Mouse (Mus musculus) testis, postnatal 14 days (tissue): ENCODE measurements around the gene Tescl.
A peak's percentile ranks its signal among the peaks of the same experiment; 100 is the strongest.

Experiments used
- DNase-seq: peaks from one replicate; pipeline ENCODE4 v3.0.0; 2021; ENCODE audit warnings: low spot score

The Tescl gene

DNA sequence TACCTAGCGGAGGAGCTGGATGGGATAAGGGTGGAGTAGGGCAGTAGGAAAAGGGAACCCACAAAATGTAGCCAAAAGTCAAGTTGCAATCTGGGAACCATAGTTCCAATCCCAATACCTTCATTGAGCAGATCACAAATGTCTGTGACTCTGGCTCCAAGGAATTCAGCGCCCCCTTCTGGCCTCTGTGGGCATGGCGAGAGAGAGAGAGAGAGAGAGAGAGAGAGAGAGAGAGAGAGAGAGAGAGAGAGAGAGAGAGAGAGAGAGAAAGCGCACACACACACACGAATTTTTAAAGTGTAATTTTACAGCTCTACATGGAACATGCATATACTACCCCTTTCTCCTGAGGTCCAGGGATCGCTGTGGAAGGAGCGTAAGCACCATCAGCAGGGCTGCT, 29.5 kb upstream of the Tescl start:
- no peak for DNase-seq

GRCm38 (mm10) chr7:24361001-24361400, 27.3 kb upstream of the Tescl start:
- DNase-seq: peak; percentile 34

- no peak for DNase-seq
These were observed 25.5 kb upstream of the Tescl start for GRCm38 (mm10) chr7:24359269-24359668.

DNA sequence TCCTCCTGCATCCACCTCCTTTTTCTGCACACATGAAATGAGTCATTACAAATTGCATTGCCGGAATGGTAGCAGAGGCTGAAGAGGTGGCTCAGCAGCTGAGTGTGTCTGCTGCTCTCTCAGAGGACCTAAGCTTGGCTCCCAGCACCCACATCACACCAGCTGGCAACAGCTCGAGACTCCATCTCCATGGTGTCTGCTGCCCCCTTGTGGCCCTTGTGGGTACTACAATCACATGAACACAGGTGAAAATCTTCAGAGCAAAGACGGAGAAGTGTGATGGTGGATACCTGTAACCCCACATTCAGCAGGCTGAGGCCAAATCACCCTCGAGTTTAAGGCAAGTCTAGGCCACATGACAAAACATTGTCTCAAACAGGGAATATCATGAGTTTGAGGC, 24.2 kb upstream of the Tescl start:
- DNase-seq: peak; percentile 62

DNA sequence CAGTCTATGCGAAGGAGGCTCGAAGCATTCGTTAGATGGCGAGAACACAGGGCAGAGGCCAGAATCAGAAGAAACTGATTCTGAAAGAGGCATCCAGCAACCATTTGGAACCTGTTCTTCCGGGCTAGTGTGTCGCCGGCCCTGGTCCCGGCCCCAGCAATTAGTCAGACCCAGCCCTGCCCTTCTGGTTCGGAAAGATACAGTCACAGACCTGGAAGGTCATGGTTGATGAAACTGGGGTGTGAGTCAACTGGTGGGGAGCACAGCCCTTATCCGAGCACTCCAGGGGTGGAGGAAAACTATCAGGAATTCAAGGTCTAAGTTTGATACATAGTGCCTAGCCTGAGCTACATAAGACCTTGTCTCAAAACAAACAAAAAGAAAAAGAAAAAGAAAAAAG, 22.3 kb upstream of the Tescl start:
- no peak for DNase-seq

- no peak for DNase-seq
These were observed 21.9 kb upstream of the Tescl start for GRCm38 (mm10) chr7:24355646-24356045.

GRCm38 (mm10) chr7:24348896-24349295, 15.2 kb upstream of the Tescl start, which contains the start of gene Lypd5:
Gene Lypd5, plus strand, starts transcription at chr7:24349196.
- DNase-seq: no peak

DNA sequence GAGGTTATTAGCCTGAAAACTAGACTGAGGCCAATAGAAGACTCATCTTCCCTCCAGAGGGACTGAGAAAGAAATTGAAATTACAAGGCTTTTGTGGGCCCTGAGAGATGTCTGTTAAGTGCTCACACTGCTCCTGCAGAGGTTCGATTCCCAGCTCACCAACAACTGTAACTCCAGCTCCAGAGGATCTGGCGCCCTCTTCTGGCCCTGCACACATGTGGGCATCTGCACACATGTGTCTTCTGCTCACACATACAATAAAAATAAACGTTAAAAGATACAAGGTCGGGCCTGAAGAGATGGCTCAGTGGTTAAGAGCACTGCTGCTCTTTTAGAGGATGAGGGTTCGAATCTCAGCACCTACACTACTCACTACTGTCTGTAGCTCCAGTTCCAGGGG, 12.7 kb upstream of the Tescl start:
- no peak for DNase-seq

GRCm38 (mm10) chr7:24343701-24344272, 10.1 kb upstream of the Tescl start:
- DNase-seq: no peak

GRCm38 (mm10) chr7:24338241-24338640, 4.5 kb upstream of the Tescl start:
- no peak for DNase-seq

DNA sequence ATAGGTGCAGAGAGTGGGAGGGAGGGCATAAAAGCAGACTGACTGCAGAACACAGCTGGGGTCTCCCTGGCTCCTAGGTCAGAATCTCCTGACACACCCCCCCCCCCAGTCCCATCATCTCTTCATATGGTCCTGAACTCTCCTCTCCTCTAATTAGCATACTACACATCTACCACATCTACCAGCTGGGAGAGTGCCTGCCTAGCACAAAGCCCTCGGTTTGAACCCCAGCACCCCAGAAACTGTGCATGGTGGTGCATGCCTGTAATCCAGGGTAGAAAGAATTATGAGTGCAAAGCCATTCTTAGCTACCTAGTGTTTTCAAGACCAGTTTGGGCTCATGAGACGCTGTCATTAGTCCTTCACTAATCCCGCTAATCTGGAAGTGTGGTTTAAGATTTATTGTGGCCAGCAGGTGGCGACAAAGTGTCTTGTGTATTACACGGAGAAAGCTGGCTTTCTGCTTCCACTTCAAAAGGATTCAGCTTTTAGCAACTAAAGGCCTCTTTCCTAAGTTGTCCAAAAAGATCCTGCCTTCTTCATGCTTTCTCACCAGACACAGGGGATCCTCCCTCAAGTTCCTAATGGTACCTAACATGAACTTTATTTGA, 2.1 kb upstream of the Tescl start:
- peak; percentile 49 for DNase-seq

DNA sequence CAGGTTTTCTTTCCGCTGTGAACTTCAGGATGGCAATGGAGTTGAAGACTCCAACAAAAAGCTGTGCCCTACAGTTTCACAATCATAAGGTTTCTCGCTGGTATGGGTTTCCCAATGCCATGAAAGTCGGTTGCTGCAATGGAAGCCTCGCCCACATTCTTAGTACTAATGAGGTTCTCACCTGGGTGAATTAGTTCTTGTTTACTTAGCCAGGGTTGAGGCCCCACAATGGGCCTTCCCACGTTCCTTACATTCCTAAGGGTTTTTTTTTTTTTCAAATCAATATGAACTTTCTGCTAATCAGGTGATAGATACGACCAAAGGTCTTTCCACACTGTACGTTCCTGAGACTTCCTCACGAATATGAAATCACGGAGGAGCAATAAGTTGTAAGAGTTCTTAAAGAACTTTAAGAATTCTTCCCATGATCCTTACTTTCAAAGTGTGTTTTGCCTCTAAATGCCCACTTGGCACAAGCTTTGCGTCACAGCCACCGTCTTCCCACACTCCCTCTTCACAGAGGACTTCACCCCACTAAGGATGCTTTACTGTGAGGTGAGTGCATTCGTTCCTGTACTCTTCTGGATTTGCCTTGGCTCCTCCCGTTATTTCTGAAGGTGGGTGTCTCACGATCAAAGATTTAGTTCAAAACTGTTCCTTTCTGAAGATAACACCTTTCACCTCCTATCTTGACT, 6.3 kb downstream of the Tescl start:
- DNase-seq: no peak

- no peak for DNase-seq
These were observed 7.2 kb downstream of the Tescl start for GRCm38 (mm10) chr7:24326273-24327135.

GRCm38 (mm10) chr7:24325675-24326128, 8.0 kb downstream of the Tescl start:
- no peak for DNase-seq

DNA sequence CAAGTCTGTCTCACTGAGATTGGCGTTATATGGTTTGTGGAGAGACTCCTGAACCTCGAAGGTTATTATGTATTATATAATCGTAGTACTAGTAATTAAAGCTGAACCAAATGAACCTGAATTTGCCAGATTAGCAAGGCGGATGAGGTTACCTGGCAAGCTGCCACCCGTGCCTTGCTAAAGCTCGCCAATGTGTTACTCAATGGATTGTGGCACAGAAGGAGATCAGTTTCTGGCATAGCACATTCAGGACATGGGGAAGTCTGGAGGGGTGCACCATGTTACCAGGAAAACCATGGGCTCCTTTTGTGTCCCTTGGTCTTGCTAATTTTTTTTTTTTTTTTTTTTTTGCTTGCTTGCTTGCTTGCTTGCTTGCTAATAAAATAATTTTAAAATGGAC, 8.5 kb downstream of the Tescl start:
- no peak for DNase-seq

- no peak for DNase-seq
These were observed 11.1 kb downstream of the Tescl start for GRCm38 (mm10) chr7:24322593-24322992.

- no peak for DNase-seq
These were observed 14.8 kb downstream of the Tescl start for GRCm38 (mm10) chr7:24318942-24319341.

DNA sequence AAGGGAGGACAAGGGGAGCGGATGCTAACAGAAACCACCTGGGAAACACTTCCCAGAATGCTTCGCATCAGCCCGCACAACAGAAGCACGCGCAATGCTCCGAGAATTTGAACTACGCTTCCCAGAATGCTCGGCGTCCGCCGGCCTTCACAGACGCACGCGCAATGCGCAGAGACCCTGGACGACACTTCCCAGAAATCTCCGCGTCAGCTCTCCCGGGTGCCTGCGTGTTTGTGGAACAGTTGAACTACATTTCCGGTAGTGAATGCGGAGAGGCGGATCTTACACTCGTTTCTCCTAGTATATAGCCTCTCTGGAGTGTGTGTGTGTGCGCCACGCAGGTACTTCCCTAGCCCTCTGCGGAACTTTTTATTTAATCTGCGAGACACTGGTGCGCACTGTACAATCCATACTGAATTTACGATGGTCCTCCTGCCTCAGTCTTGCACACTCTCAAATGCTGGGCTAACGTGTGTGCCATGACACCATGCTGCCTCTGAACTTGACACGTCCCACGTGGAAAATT, 17.1 kb downstream of the Tescl start, which contains the start of gene Zfp94:
Gene Zfp94, minus strand, starts transcription at position 100 of the 526 bp plus-strand sequence.
- DNase-seq: peak; percentile 94

DNA sequence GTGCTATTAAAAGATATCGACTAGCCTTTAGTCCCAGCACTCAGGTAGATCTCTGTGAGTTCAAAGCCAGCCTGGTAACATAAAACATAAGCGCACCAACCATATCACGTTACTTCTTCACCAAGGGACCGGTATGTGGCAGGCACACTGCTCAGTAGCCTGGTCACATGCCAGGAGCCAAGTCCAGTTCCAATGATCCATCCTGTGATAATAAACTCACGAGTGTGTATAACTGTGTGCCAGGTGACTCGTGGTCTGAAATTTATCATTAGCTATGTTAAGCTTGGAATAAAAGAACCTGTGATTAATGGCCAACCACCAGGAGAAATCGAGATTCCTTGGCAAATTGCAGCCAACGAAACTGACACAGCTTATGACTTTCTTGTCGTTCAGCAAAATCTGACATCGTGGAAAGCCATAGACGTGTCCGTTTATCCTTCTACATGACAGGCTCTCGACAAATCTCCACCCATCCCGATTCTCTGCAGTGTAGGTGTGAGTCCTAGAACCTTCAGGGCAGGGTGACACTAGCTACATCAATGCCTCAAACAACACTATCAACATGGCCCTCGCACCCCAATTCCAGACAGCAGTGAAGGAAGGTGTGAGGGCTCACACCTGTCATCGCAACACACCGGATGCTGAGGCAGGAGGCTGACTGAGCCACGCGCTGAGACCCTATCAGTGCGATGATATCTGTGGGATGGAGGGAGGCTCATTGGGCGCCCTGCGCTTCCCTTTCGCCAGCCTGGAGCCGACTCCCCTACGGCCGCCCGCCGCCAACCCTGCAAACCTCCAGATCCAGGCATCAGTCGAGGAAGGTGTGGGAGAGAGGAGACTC, 17.8 kb downstream of the Tescl start:
- no peak for DNase-seq

GRCm38 (mm10) chr7:24300771-24301282, 32.9 kb downstream of the Tescl start, which contains the start of gene Zfp61:
Gene Zfp61, minus strand, starts transcription at chr7:24301232.
- peak; percentile 47 for DNase-seq
